Mouse (Mus musculus) cerebral cortex, adult 2 months (tissue): ENCODE results near the gene Lbhd2.

Source experiments
- WGBS: fragments of 180-500 bp; shearing (Covaris S2); methylation state at CpG from one replicate; pipeline ENCODE4 v1.1.7; 2018; 5-methylcytosine and 5-hydroxymethylcytosine counted together

Gene Lbhd2

GRCm38 (mm10) chr12:111447350-111447749 is 40.7 kb downstream of the Lbhd2 start:
- 49% methylated on average over 9 of the region's 9 CpGs for WGBS

GRCm38 (mm10) chr12:111447898-111448760 is 41.5 kb downstream of the Lbhd2 start:
- WGBS = 54% methylated on average over 22 of the region's 22 CpGs

- 47% methylated on average over 14 of the region's 14 CpGs for WGBS
These were observed 42.5 kb downstream of the Lbhd2 start for GRCm38 (mm10) chr12:111448931-111449705.

GRCm38 (mm10) chr12:111450359-111450758 is 43.8 kb downstream of the Lbhd2 start:
- WGBS = 53% methylated on average over 6 of the region's 6 CpGs

DNA sequence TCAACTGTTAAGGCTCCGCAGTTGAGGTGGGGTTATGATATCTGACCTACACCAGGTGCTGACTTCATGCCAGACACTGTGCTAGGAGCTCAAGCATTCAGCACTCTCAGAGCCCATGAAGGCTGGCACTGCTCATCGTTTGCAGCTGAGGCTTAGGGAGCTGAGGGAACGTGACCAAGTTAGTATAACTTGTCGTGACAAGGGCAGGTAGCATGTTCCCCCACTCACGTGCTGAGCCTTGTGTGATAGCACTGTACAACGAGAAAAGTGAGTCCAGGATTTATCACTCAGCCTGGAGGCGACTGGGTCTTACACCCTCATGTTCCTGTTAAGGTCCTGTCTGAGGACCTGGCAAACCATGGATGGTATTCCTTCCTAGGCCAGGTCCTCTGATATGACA is 45.0 kb downstream of the Lbhd2 start:
- 86% methylated on average over 7 of the region's 7 CpGs for WGBS

- WGBS = 66% methylated on average over 4 of the region's 4 CpGs
These were observed 47.4 kb downstream of the Lbhd2 start for GRCm38 (mm10) chr12:111454021-111454420.

- 72% methylated on average over 10 of the region's 10 CpGs for WGBS
These were observed 48.1 kb downstream of the Lbhd2 start for GRCm38 (mm10) chr12:111454543-111455280.

GRCm38 (mm10) chr12:111455311-111455846 is 48.8 kb downstream of the Lbhd2 start:
- WGBS = 82% methylated on average over 12 of the region's 12 CpGs

GRCm38 (mm10) chr12:111455860-111456259 is 49.3 kb downstream of the Lbhd2 start:
- WGBS = 82% methylated on average over 8 of the region's 8 CpGs

DNA sequence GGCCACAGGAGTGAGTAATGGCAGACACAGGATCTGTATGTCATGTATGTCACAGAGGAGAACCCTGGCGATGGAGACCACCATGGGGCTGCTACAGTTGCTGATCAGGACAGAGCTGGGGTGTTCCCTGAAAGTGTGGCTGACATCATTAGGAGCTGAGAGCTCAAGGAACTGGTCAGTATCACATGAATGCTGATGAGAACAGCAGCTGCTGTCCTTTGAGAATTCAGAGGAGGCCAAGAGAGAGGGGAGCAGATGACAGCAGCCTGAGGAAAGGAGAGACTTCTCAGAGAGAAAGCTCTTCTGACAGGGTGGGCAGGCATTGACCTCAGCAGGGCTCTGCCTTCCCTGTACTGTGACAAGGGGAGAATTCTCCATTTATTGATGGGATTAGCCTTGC is 51.1 kb downstream of the Lbhd2 start:
- 100% methylated on average over 1 of the region's 1 CpGs for WGBS
